Mouse (Mus musculus): ENCODE measurements at regions not wholly inside any gene's neighbourhood (a gene's known extent, or its start where the extent isn't known, plus 50 kb on each side); places are given as distances from the start of the nearest gene placed in this dataset.
A peak's percentile ranks its signal among the peaks of the same experiment; 100 is the strongest.

- WGBS = 92% methylated on average over 14 of the region's 14 CpGs
- TF ChIP-seq CTCF (IDR thresholded peaks at IDR 0.05; ENCODE audit: extremely low read depth, insufficient read depth, insufficient read length, insufficient replicate concordance) (no peak), POLR2A (IDR thresholded peaks at IDR 0.05; ENCODE audit: low read depth, low read length) (no peak)
- Histone ChIP-seq H3K4me1 (ENCODE audit: control insufficient read depth, insufficient read depth, insufficient read length) (no peaks in the 10 kb centered on the region), H3K36me3 (ENCODE audit: control insufficient read depth, insufficient read depth, low read length) (no peaks in the 10 kb centered on the region), H3K27me3 (ENCODE audit: control insufficient read depth, insufficient read depth, low read length) (no peaks in the 10 kb centered on the region), H3K27ac (ENCODE audit: insufficient read depth, low read length) (no peak overlapping the region), H3K4me3 (ENCODE audit: extremely low read depth, insufficient read depth, insufficient read length) (no peak overlapping the region)
- DNase-seq (ENCODE audit: low read depth in 1 of 2, low spot score in 2 of 2) = no peak
These were observed 59.0 kb upstream of the Ccdc167 start for GRCm38 (mm10) chr17:29775836-29776235.

- peak in 1 of 2 experiments; percentile 56 for DNase-seq (ENCODE audit: low read depth in 1 of 2, low spot score in 2 of 2)
- WGBS = 35% methylated on average over 14 of the region's 14 CpGs
- Histone ChIP-seq H3K4me1 (ENCODE audit: control insufficient read depth, insufficient read depth, insufficient read length) (peaks cover 4% of the 10 kb centered on the region; the same call in 1 of the 2 replicates), H3K36me3 (ENCODE audit: control insufficient read depth, insufficient read depth, low read length) (no peaks in the 10 kb centered on the region), H3K4me3 (ENCODE audit: extremely low read depth, insufficient read depth, insufficient read length) (no peak overlapping the region), H3K27ac (ENCODE audit: insufficient read depth, low read length) (no peak overlapping the region), H3K27me3 (ENCODE audit: control insufficient read depth, insufficient read depth, low read length) (no peaks in the 10 kb centered on the region)
- peak; percentile 72; the same call in 1 of the 2 replicates for TF ChIP-seq CTCF (IDR thresholded peaks at IDR 0.05; ENCODE audit: extremely low read depth, insufficient read depth, insufficient read length, insufficient replicate concordance)
- no peak for TF ChIP-seq POLR2A (IDR thresholded peaks at IDR 0.05; ENCODE audit: low read depth, low read length)
These were observed 56.5 kb upstream of the Ccdc167 start for GRCm38 (mm10) chr17:29773339-29773738.

- H3K4me3 ChIP-seq (ENCODE audit: extremely low read depth, insufficient read depth, insufficient read length) = no peak overlapping the region
- no peak for DNase-seq (ENCODE audit: low read depth in 1 of 2, low spot score in 2 of 2)
- WGBS = 84% methylated on average over 9 of the region's 9 CpGs
- TF ChIP-seq CTCF (IDR thresholded peaks at IDR 0.05; ENCODE audit: extremely low read depth, insufficient read depth, insufficient read length, insufficient replicate concordance) (no peak), POLR2A (IDR thresholded peaks at IDR 0.05; ENCODE audit: low read depth, low read length) (no peak)
- no peak overlapping the region for H3K27ac ChIP-seq (ENCODE audit: insufficient read depth, low read length)
- no peaks in the 10 kb centered on the region for H3K27me3 ChIP-seq (ENCODE audit: control insufficient read depth, insufficient read depth, low read length)
- peaks cover 4% of the 10 kb centered on the region; the same call in 1 of the 2 replicates for H3K4me1 ChIP-seq (ENCODE audit: control insufficient read depth, insufficient read depth, insufficient read length)
- H3K36me3 ChIP-seq (ENCODE audit: control insufficient read depth, insufficient read depth, low read length) = no peaks in the 10 kb centered on the region
These were observed 54.1 kb upstream of the Ccdc167 start for GRCm38 (mm10) chr17:29770914-29771313.

- Histone ChIP-seq H3K27me3 (ENCODE audit: control insufficient read depth, insufficient read depth, low read length) (no peaks in the 10 kb centered on the region), H3K27ac (ENCODE audit: insufficient read depth, low read length) (peak overlapping the region; percentile 73), H3K4me3 (ENCODE audit: extremely low read depth, insufficient read depth, insufficient read length) (no peak overlapping the region), H3K36me3 (ENCODE audit: control insufficient read depth, insufficient read depth, low read length) (no peaks in the 10 kb centered on the region), H3K4me1 (ENCODE audit: control insufficient read depth, insufficient read depth, insufficient read length) (peaks cover 4% of the 10 kb centered on the region; the same call in 1 of the 2 replicates)
- DNase-seq (ENCODE audit: low read depth in 1 of 2, low spot score in 2 of 2) = peak in 1 of 2 experiments; percentile 8
- TF ChIP-seq CTCF (IDR thresholded peaks at IDR 0.05; ENCODE audit: extremely low read depth, insufficient read depth, insufficient read length, insufficient replicate concordance) (no peak), POLR2A (IDR thresholded peaks at IDR 0.05; ENCODE audit: low read depth, low read length) (no peak)
- WGBS = 37% methylated on average over 10 of the region's 10 CpGs
These were observed 52.8 kb upstream of the Ccdc167 start for GRCm38 (mm10) chr17:29769631-29770030.

GRCm38 (mm10) chr17:29769143-29769542 lies 52.3 kb upstream of the Ccdc167 start:
- 15% methylated on average over 7 of the region's 7 CpGs for WGBS
- DNase-seq (ENCODE audit: low read depth in 1 of 2, low spot score in 2 of 2) = peak; percentile 83 to 84
- Histone ChIP-seq H3K27me3 (ENCODE audit: control insufficient read depth, insufficient read depth, low read length) (no peaks in the 10 kb centered on the region), H3K36me3 (ENCODE audit: control insufficient read depth, insufficient read depth, low read length) (no peaks in the 10 kb centered on the region), H3K4me3 (ENCODE audit: extremely low read depth, insufficient read depth, insufficient read length) (no peak overlapping the region), H3K4me1 (ENCODE audit: control insufficient read depth, insufficient read depth, insufficient read length) (peaks cover 4% of the 10 kb centered on the region; the same call in 1 of the 2 replicates), H3K27ac (ENCODE audit: insufficient read depth, low read length) (peak overlapping the region; percentile 73)
- TF ChIP-seq CTCF (IDR thresholded peaks at IDR 0.05; ENCODE audit: extremely low read depth, insufficient read depth, insufficient read length, insufficient replicate concordance) (no peak), POLR2A (IDR thresholded peaks at IDR 0.05; ENCODE audit: low read depth, low read length) (peak; percentile 33; the same call in 1 of the 2 replicates)

GRCm38 (mm10) chr17:29768642-29769041 lies 51.8 kb upstream of the Ccdc167 start:
- WGBS = 82% methylated on average over 5 of the region's 5 CpGs
- H3K36me3 ChIP-seq (ENCODE audit: control insufficient read depth, insufficient read depth, low read length) = no peaks in the 10 kb centered on the region
- TF ChIP-seq CTCF (IDR thresholded peaks at IDR 0.05; ENCODE audit: extremely low read depth, insufficient read depth, insufficient read length, insufficient replicate concordance) = no peak
- no peak for TF ChIP-seq POLR2A (IDR thresholded peaks at IDR 0.05; ENCODE audit: low read depth, low read length)
- H3K4me1 ChIP-seq (ENCODE audit: control insufficient read depth, insufficient read depth, insufficient read length) = peaks cover 4% of the 10 kb centered on the region; the same call in 1 of the 2 replicates
- no peaks in the 10 kb centered on the region for H3K27me3 ChIP-seq (ENCODE audit: control insufficient read depth, insufficient read depth, low read length)
- H3K4me3 ChIP-seq (ENCODE audit: extremely low read depth, insufficient read depth, insufficient read length) = no peak overlapping the region
- DNase-seq (ENCODE audit: low read depth in 1 of 2, low spot score in 2 of 2) = no peak
- H3K27ac ChIP-seq (ENCODE audit: insufficient read depth, low read length) = peak overlapping the region; percentile 9; the same call in 1 of the 2 replicates

Data from spleen, adult 2 months (tissue).